Mouse (Mus musculus) hindbrain, embryonic 16.5 days (tissue): ENCODE measurements around the gene Helz2. TPM values are rescaled to one million over a fixed set of nuclear protein-coding genes. Genes with fewer than 3 reads are reported as not detected.
A peak's percentile ranks its signal among the peaks of the same experiment; 100 is the strongest.
"Not testable (repeated sequence)": the region's sequence is repeated elsewhere in the genome, so short reads cannot be mapped to it uniquely, and the experiment has no call there.

Experiments used
- ATAC-seq: fragments of 200-750 bp; cut with Nextera tagmentation; 2 replicates; pipeline ENCODE4 v1.8.0; 2017; ENCODE audit warnings: moderate TSS enrichment, moderate library complexity
- H3K27ac ChIP-seq: fragments of 300-500 bp; sonication (generic); 2 replicates; pipeline ENCODE4 v1.5.1; 2014; ENCODE audit warnings: low read depth, mild to moderate bottlenecking, control low read depth, low read length, moderate library complexity
- H3K27me3 ChIP-seq: fragments of 300-500 bp; sonication (generic); replicated peaks from 2 replicates; pipeline ENCODE4 v1.6.1; 2014; ENCODE audit warnings: low read length; ENCODE audit not compliant: control insufficient read depth, insufficient read depth
- H3K36me3 ChIP-seq: fragments of 300-500 bp; sonication (generic); 2 replicates; pipeline ENCODE4 v1.6.1; 2014; ENCODE audit warnings: mild to moderate bottlenecking, low read length, moderate library complexity, mixed read lengths; ENCODE audit not compliant: control insufficient read depth, insufficient read depth
- H3K4me1 ChIP-seq: fragments of 300-500 bp; sonication (generic); 2 replicates; pipeline ENCODE4 v1.6.1; 2014; ENCODE audit warnings: low read depth, low read length; ENCODE audit not compliant: control insufficient read depth, insufficient read depth
- H3K4me2 ChIP-seq: fragments of 300-500 bp; sonication (generic); 2 replicates; pipeline ENCODE4 v1.6.1; 2014; ENCODE audit warnings: mild to moderate bottlenecking, low read length, control low read depth, moderate library complexity
- H3K4me3 ChIP-seq: fragments of 300-500 bp; sonication (generic); 2 replicates; pipeline ENCODE4 v1.5.1; 2014; ENCODE audit warnings: mild to moderate bottlenecking, low read length, control low read depth, moderate library complexity
- H3K9ac ChIP-seq: fragments of 300-500 bp; sonication (generic); 2 replicates; pipeline ENCODE4 v1.6.1; 2014; ENCODE audit warnings: low read depth, mild to moderate bottlenecking, control low read depth, low read length, moderate library complexity
- H3K9me3 ChIP-seq: fragments of 300-500 bp; sonication (generic); 2 replicates; pipeline ENCODE4 v1.6.1; 2014; ENCODE audit warnings: mild to moderate bottlenecking, low read length, moderate library complexity; ENCODE audit not compliant: control insufficient read depth
- WGBS: fragments of 180-500 bp; shearing (Covaris S2); extraction: QIAGEN DNeasy Blood & Tissue Kit; methylation state at CpG from one replicate; pipeline ENCODE4 v1.1.7; 2014; 5-methylcytosine and 5-hydroxymethylcytosine counted together
- polyA plus RNA-seq: library from polyadenylated mRNA; unstranded; fragments of >200 nt; fragmentation: Nextera tagmentation; extraction: Ambion mirVana; gene quantifications from 2 replicates; pipeline ENCODE4 v1.2.1, GENCODE M21; 2015

Gene Helz2
- polyA plus RNA-seq: 0.37 and 0.44 TPM in 2 replicates

- ATAC-seq: no peak
- Histone ChIP-seq H3K27ac (no peak within 1 kb of the TSS), H3K9ac (peak within 1 kb of the TSS; percentile 9; the same call in 1 of the 2 replicates), H3K9me3 (no peaks in the 10 kb centered on the region), H3K27me3 (no peaks in the 10 kb centered on the region), H3K4me2 (peak within 1 kb of the TSS; percentile 46), H3K36me3 (no peaks in the 10 kb centered on the region), H3K4me1 (no peaks in the 10 kb centered on the region), H3K4me3 (peak within 1 kb of the TSS; percentile 26)
- 16% methylated on average over 16 of the region's 16 CpGs for WGBS
Observed at GRCm38 (mm10) chr2:181241602-181242313, at the start of gene Helz2. TSS of gene Helz2 (minus strand) at chr2:181242027.

GRCm38 (mm10) chr2:181290937-181291336 lies 49.1 kb upstream of the Helz2 start:
- Histone ChIP-seq H3K4me3 (no peak overlapping the region), H3K36me3 (no peaks in the 10 kb centered on the region), H3K4me2 (no peak overlapping the region), H3K4me1 (peaks cover 14% of the 10 kb centered on the region), H3K9me3 (no peaks in the 10 kb centered on the region), H3K27me3 (no peaks in the 10 kb centered on the region), H3K27ac (no peak overlapping the region), H3K9ac (no peak overlapping the region)
- no peak for ATAC-seq
- 92% methylated on average over 1 of the region's 1 CpGs for WGBS

GRCm38 (mm10) chr2:181288691-181289090 lies 46.9 kb upstream of the Helz2 start:
- H3K27me3 ChIP-seq: no peaks in the 10 kb centered on the region
- H3K27ac ChIP-seq: no peak overlapping the region
- WGBS: 84% methylated on average over 3 of the region's 3 CpGs
- H3K4me1 ChIP-seq: peaks cover 14% of the 10 kb centered on the region
- no peaks in the 10 kb centered on the region for H3K9me3 ChIP-seq
- H3K4me2 ChIP-seq: peak overlapping the region; percentile 53
- no peak overlapping the region for H3K9ac ChIP-seq
- no peak for ATAC-seq
- no peaks in the 10 kb centered on the region for H3K36me3 ChIP-seq
- H3K4me3 ChIP-seq: peak overlapping the region; percentile 74; the same call in 1 of the 2 replicates

- peak; percentile 96 for ATAC-seq
- WGBS: under 1% methylated on average over 8 of the region's 38 CpGs
- H3K27ac ChIP-seq: peak within 1 kb of the TSS; percentile 96
- peaks cover 14% of the 10 kb centered on the region for H3K4me1 ChIP-seq
- not testable (repeated sequence) for H3K9me3 ChIP-seq, H3K27me3 ChIP-seq, H3K36me3 ChIP-seq
- peak within 1 kb of the TSS; percentile 91 for H3K9ac ChIP-seq
- H3K4me3 ChIP-seq: peak within 1 kb of the TSS; percentile 74
- H3K4me2 ChIP-seq: peak within 1 kb of the TSS; percentile 59
Observed at GRCm38 (mm10) chr2:181287958-181288350, 46.1 kb upstream of the Helz2 start, which contains the start of gene Gmeb2. TSS of gene Gmeb2 (minus strand) at chr2:181288035.

GRCm38 (mm10) chr2:181287338-181287957 lies 45.6 kb upstream of the Helz2 start:
- WGBS: under 1% methylated on average over 48 of the region's 71 CpGs
- Histone ChIP-seq H3K9ac (peak overlapping the region; percentile 91), H3K27me3 (no peaks in the 10 kb centered on the region), H3K9me3 (no peaks in the 10 kb centered on the region), H3K4me1 (peaks cover 14% of the 10 kb centered on the region), H3K4me3 (peak overlapping the region; percentile 74), H3K4me2 (peak overlapping the region; percentile 59), H3K36me3 (peaks cover 2% of the 10 kb centered on the region), H3K27ac (peak overlapping the region; percentile 96)
- peak; percentile 83 for ATAC-seq

- Histone ChIP-seq H3K4me3 (peak overlapping the region; percentile 74), H3K9me3 (no peaks in the 10 kb centered on the region), H3K4me1 (peaks cover 14% of the 10 kb centered on the region), H3K4me2 (peak overlapping the region; percentile 59), H3K27me3 (no peaks in the 10 kb centered on the region), H3K27ac (peak overlapping the region; percentile 96), H3K9ac (peak overlapping the region; percentile 91), H3K36me3 (peaks cover 2% of the 10 kb centered on the region)
- WGBS: 54% methylated on average over 6 of the region's 6 CpGs
- no peak for ATAC-seq
Observed at GRCm38 (mm10) chr2:181286629-181287337, 45.0 kb upstream of the Helz2 start.

- no peaks in the 10 kb centered on the region for H3K4me1 ChIP-seq
- peaks cover 11% of the 10 kb centered on the region for H3K36me3 ChIP-seq
- H3K4me2 ChIP-seq: no peak overlapping the region
- whole genome bisulfite sequencing: 59% methylated on average over 1 of the region's 1 CpGs
- no peak for ATAC-seq
- H3K4me3 ChIP-seq: no peak overlapping the region
- no peaks in the 10 kb centered on the region for H3K9me3 ChIP-seq
- no peaks in the 10 kb centered on the region for H3K27me3 ChIP-seq
- H3K9ac ChIP-seq: no peak overlapping the region
- H3K27ac ChIP-seq: no peak overlapping the region
Observed at GRCm38 (mm10) chr2:181279968-181280367, 38.1 kb upstream of the Helz2 start.

- H3K4me2 ChIP-seq: no peak overlapping the region
- no peaks in the 10 kb centered on the region for H3K9me3 ChIP-seq
- ATAC-seq: no peak
- no peak overlapping the region for H3K4me3 ChIP-seq
- H3K4me1 ChIP-seq: no peaks in the 10 kb centered on the region
- 86% methylated on average over 3 of the region's 3 CpGs for WGBS
- H3K9ac ChIP-seq: no peak overlapping the region
- H3K27me3 ChIP-seq: no peaks in the 10 kb centered on the region
- no peak overlapping the region for H3K27ac ChIP-seq
- peaks cover 17% of the 10 kb centered on the region for H3K36me3 ChIP-seq
Observed at GRCm38 (mm10) chr2:181277866-181278265, 36.0 kb upstream of the Helz2 start.

GRCm38 (mm10) chr2:181276766-181277165 lies 34.9 kb upstream of the Helz2 start:
- peaks cover 20% of the 10 kb centered on the region for H3K36me3 ChIP-seq

More at GRCm38 (mm10) chr2:181276766-181277165, 34.9 kb upstream of the Helz2 start:
- Histone ChIP-seq H3K4me2 (no peak overlapping the region), H3K4me1 (no peaks in the 10 kb centered on the region), H3K27ac (no peak overlapping the region), H3K9ac (no peak overlapping the region), H3K4me3 (no peak overlapping the region), H3K9me3 (no peaks in the 10 kb centered on the region), H3K27me3 (no peaks in the 10 kb centered on the region)
- ATAC-seq: no peak
- WGBS: 89% methylated on average over 1 of the region's 1 CpGs
